Mouse (Mus musculus) midbrain, embryonic 16.5 days (tissue): ENCODE measurements at regions not wholly inside any gene's neighbourhood (a gene's known extent, or its start where the extent isn't known, plus 50 kb on each side); places are given as distances from the start of the nearest gene placed in this dataset.

Source experiments
- ATAC-seq: fragments of 200-750 bp; cut with Nextera tagmentation; 2 replicates; pipeline ENCODE4 v1.8.0; 2017; ENCODE audit warnings: moderate TSS enrichment
- H3K27ac ChIP-seq: fragments of 300-500 bp; sonication (generic); 2 replicates; pipeline ENCODE4 v1.5.1; 2014; ENCODE audit warnings: mild to moderate bottlenecking, low read length, mixed read lengths
- H3K27me3 ChIP-seq: fragments of 300-500 bp; sonication (generic); 2 replicates; pipeline ENCODE4 v1.6.1; 2014; ENCODE audit warnings: low read depth, low read length, mixed read lengths; ENCODE audit not compliant: control insufficient read depth, insufficient read depth
- H3K36me3 ChIP-seq: fragments of 300-500 bp; sonication (generic); 2 replicates; pipeline ENCODE4 v1.6.1; 2014; ENCODE audit warnings: mild to moderate bottlenecking, low read length, moderate library complexity, mixed read lengths; ENCODE audit not compliant: control insufficient read depth, insufficient read depth
- H3K4me1 ChIP-seq: fragments of 300-500 bp; sonication (generic); 2 replicates; pipeline ENCODE4 v1.6.1; 2014; ENCODE audit warnings: mild to moderate bottlenecking, low read length, mixed read lengths; ENCODE audit not compliant: control insufficient read depth, insufficient read depth
- H3K4me2 ChIP-seq: fragments of 300-500 bp; sonication (generic); 2 replicates; pipeline ENCODE4 v1.6.1; 2014; ENCODE audit warnings: mild to moderate bottlenecking, low read length, mixed read lengths
- H3K4me3 ChIP-seq: fragments of 300-500 bp; sonication (generic); 2 replicates; pipeline ENCODE4 v1.5.1; 2014; ENCODE audit warnings: low read depth, mild to moderate bottlenecking, low read length, moderate library complexity, mixed read lengths
- H3K9ac ChIP-seq: fragments of 300-500 bp; sonication (generic); 2 replicates; pipeline ENCODE4 v1.6.1; 2014; ENCODE audit warnings: low read depth, low read length, mixed read lengths
- H3K9me3 ChIP-seq: fragments of 300-500 bp; sonication (generic); replicated peaks from 2 replicates; pipeline ENCODE4 v1.6.1; 2014; ENCODE audit warnings: mild to moderate bottlenecking, low read length, mixed read lengths; ENCODE audit not compliant: control insufficient read depth, poor library complexity, severe bottlenecking
- WGBS: fragments of 180-500 bp; shearing (Covaris S2); extraction: QIAGEN DNeasy Blood & Tissue Kit; methylation state at CpG from one replicate; pipeline ENCODE4 v1.1.7; 2014; 5-methylcytosine and 5-hydroxymethylcytosine counted together

GRCm38 (mm10) chr4:135002091-135002925, 71.6 kb downstream of the Syf2 start:
- Histone ChIP-seq H3K36me3 (no peaks in the 10 kb centered on the region), H3K4me2 (no peak overlapping the region), H3K4me1 (no peaks in the 10 kb centered on the region), H3K27ac (no peak overlapping the region), H3K27me3 (no peaks in the 10 kb centered on the region), H3K9me3 (no peaks in the 10 kb centered on the region), H3K9ac (no peak overlapping the region), H3K4me3 (no peak overlapping the region)
- 68% methylated on average over 16 of the region's 16 CpGs for WGBS
- no peak for ATAC-seq

GRCm38 (mm10) chr4:135011365-135011764, 80.7 kb downstream of the Syf2 start:
- Histone ChIP-seq H3K4me1 (no peaks in the 10 kb centered on the region), H3K4me2 (no peak overlapping the region), H3K27ac (no peak overlapping the region), H3K9ac (no peak overlapping the region), H3K4me3 (no peak overlapping the region), H3K36me3 (no peaks in the 10 kb centered on the region), H3K9me3 (no peaks in the 10 kb centered on the region), H3K27me3 (no peaks in the 10 kb centered on the region)
- WGBS, result 80% methylated on average over 6 of the region's 6 CpGs
- no peak for ATAC-seq

- H3K36me3 ChIP-seq, result no peaks in the 10 kb centered on the region
- 71% methylated on average over 4 of the region's 4 CpGs for WGBS
- no peak overlapping the region for H3K9ac ChIP-seq
- no peak overlapping the region for H3K4me3 ChIP-seq
- no peak for ATAC-seq
- H3K4me1 ChIP-seq, result no peaks in the 10 kb centered on the region
- H3K27ac ChIP-seq, result no peak overlapping the region
- H3K27me3 ChIP-seq, result no peaks in the 10 kb centered on the region
- no peak overlapping the region for H3K4me2 ChIP-seq
- no peaks in the 10 kb centered on the region for H3K9me3 ChIP-seq
Measured at GRCm38 (mm10) chr4:135012945-135013344, 82.2 kb downstream of the Syf2 start.

GRCm38 (mm10) chr4:135013932-135014331, 83.2 kb downstream of the Syf2 start:
- Histone ChIP-seq H3K27ac (no peak overlapping the region), H3K36me3 (no peaks in the 10 kb centered on the region), H3K4me3 (no peak overlapping the region), H3K4me2 (no peak overlapping the region), H3K27me3 (no peaks in the 10 kb centered on the region), H3K4me1 (no peaks in the 10 kb centered on the region), H3K9ac (no peak overlapping the region), H3K9me3 (no peaks in the 10 kb centered on the region)
- 63% methylated on average over 2 of the region's 2 CpGs for WGBS
- no peak for ATAC-seq

- no peaks in the 10 kb centered on the region for H3K27me3 ChIP-seq
- no peaks in the 10 kb centered on the region for H3K9me3 ChIP-seq
- H3K4me1 ChIP-seq, result no peaks in the 10 kb centered on the region
- WGBS, result 32% methylated on average over 8 of the region's 8 CpGs
- no peak overlapping the region for H3K27ac ChIP-seq
- no peaks in the 10 kb centered on the region for H3K36me3 ChIP-seq
- no peak overlapping the region for H3K4me3 ChIP-seq
- no peak overlapping the region for H3K9ac ChIP-seq
- no peak overlapping the region for H3K4me2 ChIP-seq
- ATAC-seq, result no peak
Measured at GRCm38 (mm10) chr4:135018018-135018417, 87.3 kb downstream of the Syf2 start.

GRCm38 (mm10) chr4:135019120-135019519, 88.4 kb downstream of the Syf2 start:
- Histone ChIP-seq H3K36me3 (no peaks in the 10 kb centered on the region), H3K9ac (no peak overlapping the region), H3K9me3 (no peaks in the 10 kb centered on the region), H3K4me2 (no peak overlapping the region), H3K4me1 (no peaks in the 10 kb centered on the region), H3K27ac (no peak overlapping the region), H3K4me3 (no peak overlapping the region), H3K27me3 (no peaks in the 10 kb centered on the region)
- 65% methylated on average over 2 of the region's 2 CpGs for WGBS
- ATAC-seq, result no peak

GRCm38 (mm10) chr4:135020262-135020991, 89.7 kb downstream of the Syf2 start:
- H3K27ac ChIP-seq, result no peak overlapping the region
- no peak overlapping the region for H3K9ac ChIP-seq
- H3K4me3 ChIP-seq, result no peak overlapping the region
- no peaks in the 10 kb centered on the region for H3K4me1 ChIP-seq
- H3K27me3 ChIP-seq, result no peaks in the 10 kb centered on the region
- H3K36me3 ChIP-seq, result no peaks in the 10 kb centered on the region
- no peak for ATAC-seq
- 83% methylated on average over 8 of the region's 8 CpGs for WGBS
- H3K4me2 ChIP-seq, result no peak overlapping the region
- no peaks in the 10 kb centered on the region for H3K9me3 ChIP-seq

- no peak overlapping the region for H3K27ac ChIP-seq
- peaks cover 2% of the 10 kb centered on the region; the same call in 1 of the 2 replicates for H3K4me1 ChIP-seq
- no peak overlapping the region for H3K9ac ChIP-seq
- H3K4me2 ChIP-seq, result no peak overlapping the region
- H3K9me3 ChIP-seq, result no peaks in the 10 kb centered on the region
- no peaks in the 10 kb centered on the region for H3K36me3 ChIP-seq
- no peak for ATAC-seq
- 96% methylated on average over 5 of the region's 5 CpGs for WGBS
- no peak overlapping the region for H3K4me3 ChIP-seq
- H3K27me3 ChIP-seq, result no peaks in the 10 kb centered on the region; the same call in 1 of the 2 replicates
Measured at GRCm38 (mm10) chr4:135023200-135023599, 92.5 kb downstream of the Syf2 start.

- Histone ChIP-seq H3K4me3 (no peak overlapping the region), H3K27me3 (no peaks in the 10 kb centered on the region; the same call in 1 of the 2 replicates), H3K36me3 (no peaks in the 10 kb centered on the region), H3K9ac (0 out of 2 replicates have a peak overlapping the region, but pooled peaks have one; percentile 12), H3K4me1 (peaks cover 2% of the 10 kb centered on the region; the same call in 1 of the 2 replicates), H3K27ac (no peak overlapping the region), H3K4me2 (peak overlapping the region; percentile 27), H3K9me3 (no peaks in the 10 kb centered on the region)
- WGBS, result 64% methylated on average over 18 of the region's 18 CpGs
- ATAC-seq, result no peak
Measured at GRCm38 (mm10) chr4:135025802-135026201, 94.7 kb upstream of the Runx3 start.
